Mouse (Mus musculus) bone marrow, adult 2 months (tissue): Measurements from ENCODE around the gene Zfp91.

Experiments
- CTCF ChIP-seq: fragments of 200-500 bp; IDR thresholded peaks from 2 replicates; pipeline ENCODE4 v1.5.1; 2011; ENCODE audit warnings: low read length, control low read depth; ENCODE audit not compliant: control insufficient read depth, insufficient read depth
- POLR2A ChIP-seq: fragments of 200-500 bp; IDR thresholded peaks from 2 replicates; pipeline ENCODE4 v1.6.1; 2011; ENCODE audit warnings: low read depth, mild to moderate bottlenecking, control low read depth, low read length, borderline replicate concordance; ENCODE audit not compliant: control insufficient read depth

- TF ChIP-seq CTCF = no peak
- peak; percentile 81; the same call in 1 of the 2 replicates for TF ChIP-seq POLR2A
These were observed at the start of gene Zfp91, which contains the start of gene Lpxn for GRCm38 (mm10) chr19:12795511-12796327.
